Mouse (Mus musculus): Measurements from ENCODE around the gene Tmem184b. TPM values are rescaled to one million over a fixed set of nuclear protein-coding genes. Genes with fewer than 3 reads are reported as not detected.
A peak's percentile ranks its signal among the peaks of the same experiment; 100 is the strongest.

Tmem184b gene
- total and polyA plus RNA-seq, 3 experiments, result 1.9 to 13.8 (median 11.3) TPM

DNA sequence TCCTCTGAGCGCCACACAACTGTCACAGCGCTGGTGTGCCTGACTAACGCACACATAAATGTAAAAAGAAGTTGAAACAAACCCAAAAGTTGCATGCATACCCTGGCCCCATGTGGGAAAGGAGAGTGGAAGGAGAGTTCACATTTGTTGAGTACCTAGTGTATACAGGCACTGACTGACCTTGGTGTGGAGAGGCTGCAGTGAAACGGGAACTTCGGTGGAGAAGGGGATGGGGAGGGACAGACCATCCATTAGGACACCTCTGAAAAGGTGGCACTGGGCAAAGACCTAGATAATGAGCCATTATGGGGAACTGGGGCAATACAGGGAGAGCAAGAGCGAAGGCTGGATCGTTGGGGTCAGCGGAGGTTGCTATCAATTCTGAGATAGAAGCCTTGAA, 46.9 kb downstream of the Tmem184b start:
- H3K9me3 ChIP-seq (replicated peaks), result peaks cover 7% of the 10 kb centered on the region
- DNase-seq (ENCODE audit: low spot score) (no peak), ATAC-seq (ENCODE audit: extremely low read depth, insufficient number of reproducible peaks, low FRiP score, poor library complexity, severe bottlenecking) (no peak)
- no peak overlapping the region for H3K4me3 ChIP-seq (ENCODE audit: low read depth, low read length)
- TF ChIP-seq POLR2AphosphoS5 (IDR thresholded peaks at IDR 0.05; ENCODE audit: insufficient replicate concordance, low read depth, low read length) (no peak), TAL1 (conservative IDR thresholded peaks at IDR 0.05; ENCODE audit: low read depth, low read length) (no peak), GATA1 (IDR thresholded peaks at IDR 0.05; ENCODE audit: borderline replicate concordance, low read length) (no peak), CTCF (IDR thresholded peaks at IDR 0.05; ENCODE audit: low read depth, low read length) (no peak), GATA2 (IDR thresholded peaks at IDR 0.05; ENCODE audit: borderline replicate concordance, low read depth, low read length) (no peak)
- H3K27me3 ChIP-seq (ENCODE audit: insufficient read depth, low read length), result peaks cover 4% of the 10 kb centered on the region; the same call in 1 of the 2 replicates
- peaks cover 30% of the 10 kb centered on the region for H3K4me1 ChIP-seq (ENCODE audit: insufficient read depth, low read depth, low read length)
- peaks cover 69% of the 10 kb centered on the region for H3K36me3 ChIP-seq (replicated peaks)

- peaks cover 47% of the 10 kb centered on the region for H3K4me1 ChIP-seq (ENCODE audit: insufficient read depth, low read depth, low read length)
- DNase-seq (ENCODE audit: low spot score) (no peak), ATAC-seq (ENCODE audit: extremely low read depth, insufficient number of reproducible peaks, low FRiP score, poor library complexity, severe bottlenecking) (no peak)
- H3K9me3 ChIP-seq (replicated peaks), result peaks cover 7% of the 10 kb centered on the region
- no peak for TF ChIP-seq POLR2AphosphoS5 (IDR thresholded peaks at IDR 0.05; ENCODE audit: insufficient replicate concordance, low read depth, low read length)
- TF ChIP-seq CTCF (IDR thresholded peaks at IDR 0.05; ENCODE audit: low read depth, low read length), result no peak
- no peak for TF ChIP-seq TAL1 (conservative IDR thresholded peaks at IDR 0.05; ENCODE audit: low read depth, low read length)
- no peak for TF ChIP-seq GATA2 (IDR thresholded peaks at IDR 0.05; ENCODE audit: borderline replicate concordance, low read depth, low read length)
- TF ChIP-seq GATA1 (IDR thresholded peaks at IDR 0.05; ENCODE audit: borderline replicate concordance, low read length), result no peak
- H3K36me3 ChIP-seq (replicated peaks), result peaks cover 76% of the 10 kb centered on the region
- H3K27me3 ChIP-seq (ENCODE audit: insufficient read depth, low read length), result peaks cover 9% of the 10 kb centered on the region; the same call in 1 of the 2 replicates
- no peak overlapping the region for H3K4me3 ChIP-seq (ENCODE audit: low read depth, low read length)
These were observed 48.8 kb downstream of the Tmem184b start for GRCm38 (mm10) chr15:79354619-79355018.

GRCm38 (mm10) chr15:79353690-79354305, 49.6 kb downstream of the Tmem184b start:
- no peak for TF ChIP-seq POLR2AphosphoS5 (IDR thresholded peaks at IDR 0.05; ENCODE audit: insufficient replicate concordance, low read depth, low read length)
- TF ChIP-seq GATA1 (IDR thresholded peaks at IDR 0.05; ENCODE audit: borderline replicate concordance, low read length), result no peak
- no peak for TF ChIP-seq TAL1 (conservative IDR thresholded peaks at IDR 0.05; ENCODE audit: low read depth, low read length)
- no peak for TF ChIP-seq CTCF (IDR thresholded peaks at IDR 0.05; ENCODE audit: low read depth, low read length)
- TF ChIP-seq GATA2 (IDR thresholded peaks at IDR 0.05; ENCODE audit: borderline replicate concordance, low read depth, low read length), result no peak
- Histone ChIP-seq H3K9me3 (replicated peaks) (peaks cover 7% of the 10 kb centered on the region), H3K36me3 (replicated peaks) (peaks cover 74% of the 10 kb centered on the region), H3K4me1 (ENCODE audit: insufficient read depth, low read depth, low read length) (peaks cover 55% of the 10 kb centered on the region), H3K27me3 (ENCODE audit: insufficient read depth, low read length) (peaks cover 9% of the 10 kb centered on the region; the same call in 1 of the 2 replicates), H3K4me3 (ENCODE audit: low read depth, low read length) (no peak overlapping the region)
- no peak for DNase-seq (ENCODE audit: low spot score)
- ATAC-seq (ENCODE audit: extremely low read depth, insufficient number of reproducible peaks, low FRiP score, poor library complexity, severe bottlenecking), result no peak

GRCm38 (mm10) chr15:79352479-79352878, 50.9 kb downstream of the Tmem184b start:
- peaks cover 8% of the 10 kb centered on the region; the same call in 1 of the 2 replicates for H3K27me3 ChIP-seq (ENCODE audit: insufficient read depth, low read length)
- H3K36me3 ChIP-seq (replicated peaks), result peaks cover 62% of the 10 kb centered on the region
- DNase-seq (ENCODE audit: low spot score) (no peak), ATAC-seq (ENCODE audit: extremely low read depth, insufficient number of reproducible peaks, low FRiP score, poor library complexity, severe bottlenecking) (no peak)
- H3K4me3 ChIP-seq (ENCODE audit: low read depth, low read length), result peak overlapping the region; percentile 33; the same call in 1 of the 2 replicates
- no peak for TF ChIP-seq GATA1 (IDR thresholded peaks at IDR 0.05; ENCODE audit: borderline replicate concordance, low read length)
- no peak for TF ChIP-seq POLR2AphosphoS5 (IDR thresholded peaks at IDR 0.05; ENCODE audit: insufficient replicate concordance, low read depth, low read length)
- TF ChIP-seq TAL1 (conservative IDR thresholded peaks at IDR 0.05; ENCODE audit: low read depth, low read length), result no peak
- TF ChIP-seq CTCF (IDR thresholded peaks at IDR 0.05; ENCODE audit: low read depth, low read length), result no peak
- TF ChIP-seq GATA2 (IDR thresholded peaks at IDR 0.05; ENCODE audit: borderline replicate concordance, low read depth, low read length), result no peak
- peaks cover 65% of the 10 kb centered on the region for H3K4me1 ChIP-seq (ENCODE audit: insufficient read depth, low read depth, low read length)
- peaks cover 6% of the 10 kb centered on the region for H3K9me3 ChIP-seq (replicated peaks)

DNA sequence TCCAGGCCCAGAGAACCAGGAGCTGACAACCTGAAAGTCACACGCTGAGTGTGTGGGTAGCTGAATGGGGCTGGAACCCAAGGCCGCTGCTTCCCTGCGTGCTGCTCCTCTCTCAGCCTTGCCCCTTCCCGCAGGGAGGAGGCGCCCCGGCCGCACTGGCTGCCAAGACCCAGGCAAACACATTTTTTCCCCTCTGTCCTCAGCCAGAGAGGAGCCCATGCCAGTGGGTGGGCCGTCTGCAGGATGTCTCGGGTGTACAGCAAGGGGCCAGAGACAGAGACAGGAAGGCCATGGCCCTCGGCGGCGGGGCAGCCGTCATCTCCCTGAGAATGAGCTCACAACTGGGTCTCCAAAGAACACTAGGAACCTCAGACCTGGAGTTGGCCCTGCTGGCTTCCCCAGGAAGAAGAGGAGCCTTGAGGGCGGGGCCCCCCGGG, 52.0 kb downstream of the Tmem184b start:
- Histone ChIP-seq H3K27me3 (ENCODE audit: insufficient read depth, low read length) (peaks cover 12% of the 10 kb centered on the region; the same call in 1 of the 2 replicates), H3K4me3 (ENCODE audit: low read depth, low read length) (peak overlapping the region; percentile 59; the same call in 1 of the 2 replicates), H3K9me3 (replicated peaks) (no peaks in the 10 kb centered on the region), H3K36me3 (replicated peaks) (peaks cover 51% of the 10 kb centered on the region), H3K4me1 (ENCODE audit: insufficient read depth, low read depth, low read length) (peaks cover 71% of the 10 kb centered on the region)
- TF ChIP-seq CTCF (IDR thresholded peaks at IDR 0.05; ENCODE audit: low read depth, low read length) (no peak), POLR2AphosphoS5 (IDR thresholded peaks at IDR 0.05; ENCODE audit: insufficient replicate concordance, low read depth, low read length) (no peak), GATA2 (IDR thresholded peaks at IDR 0.05; ENCODE audit: borderline replicate concordance, low read depth, low read length) (no peak), GATA1 (IDR thresholded peaks at IDR 0.05; ENCODE audit: borderline replicate concordance, low read length) (no peak), TAL1 (conservative IDR thresholded peaks at IDR 0.05; ENCODE audit: low read depth, low read length) (no peak)
- DNase-seq (ENCODE audit: low spot score) (no peak), ATAC-seq (ENCODE audit: extremely low read depth, insufficient number of reproducible peaks, low FRiP score, poor library complexity, severe bottlenecking) (no peak)

GRCm38 (mm10) chr15:79350866-79351265, 52.5 kb downstream of the Tmem184b start:
- Histone ChIP-seq H3K9me3 (replicated peaks) (no peaks in the 10 kb centered on the region), H3K4me1 (ENCODE audit: insufficient read depth, low read depth, low read length) (peaks cover 75% of the 10 kb centered on the region), H3K4me3 (ENCODE audit: low read depth, low read length) (peak overlapping the region; percentile 59; the same call in 1 of the 2 replicates), H3K36me3 (replicated peaks) (peaks cover 46% of the 10 kb centered on the region), H3K27me3 (ENCODE audit: insufficient read depth, low read length) (peaks cover 16% of the 10 kb centered on the region; the same call in 1 of the 2 replicates)
- ATAC-seq (ENCODE audit: extremely low read depth, insufficient number of reproducible peaks, low FRiP score, poor library complexity, severe bottlenecking), result no peak
- DNase-seq (ENCODE audit: low spot score), result no peak
- no peak for TF ChIP-seq POLR2AphosphoS5 (IDR thresholded peaks at IDR 0.05; ENCODE audit: insufficient replicate concordance, low read depth, low read length)
- TF ChIP-seq CTCF (IDR thresholded peaks at IDR 0.05; ENCODE audit: low read depth, low read length), result no peak
- no peak for TF ChIP-seq TAL1 (conservative IDR thresholded peaks at IDR 0.05; ENCODE audit: low read depth, low read length)
- TF ChIP-seq GATA2 (IDR thresholded peaks at IDR 0.05; ENCODE audit: borderline replicate concordance, low read depth, low read length), result no peak
- no peak for TF ChIP-seq GATA1 (IDR thresholded peaks at IDR 0.05; ENCODE audit: borderline replicate concordance, low read length)

All from G1E (cell line).